Mouse (Mus musculus) gastrocnemius, adult 2 months (tissue): Measurements from ENCODE around the gene Ikzf2. TPM values are rescaled to one million over a fixed set of nuclear protein-coding genes. Genes with fewer than 3 reads are reported as not detected.

ENCODE experiments used
- DNase-seq: peaks from one replicate; pipeline ENCODE4 v3.0.0; 2022
- H3K27ac ChIP-seq: fragments of 200-600 bp; 2 replicates; pipeline ENCODE4 v1.8.1; 2022; ENCODE audit warnings: mild to moderate bottlenecking
- H3K4me3 ChIP-seq: fragments of 200-600 bp; 2 replicates; pipeline ENCODE4 v1.8.1; 2022; ENCODE audit warnings: mild to moderate bottlenecking, moderate library complexity
- CTCF ChIP-seq: fragments of 200-600 bp; IDR thresholded peaks from 2 replicates; pipeline ENCODE4 v1.8.1; 2022; ENCODE audit warnings: antibody characterized with exemption, mild to moderate bottlenecking, moderate library complexity
- intact Hi-C: fragments of 180-260 bp; cut with DNase I; formaldehyde crosslinking; loops from one replicate; pipeline ENCODE4 v1.15.1; 2025
- total RNA-seq, 2 experiments: library from RNA; stranded (reverse); gene quantifications; 2 replicates each; pipeline ENCODE4 v1.2.3; 2021

Ikzf2 gene
- total RNA-seq, 2 experiments from 2014 or later = 15.0 to 24.4 TPM

DNA sequence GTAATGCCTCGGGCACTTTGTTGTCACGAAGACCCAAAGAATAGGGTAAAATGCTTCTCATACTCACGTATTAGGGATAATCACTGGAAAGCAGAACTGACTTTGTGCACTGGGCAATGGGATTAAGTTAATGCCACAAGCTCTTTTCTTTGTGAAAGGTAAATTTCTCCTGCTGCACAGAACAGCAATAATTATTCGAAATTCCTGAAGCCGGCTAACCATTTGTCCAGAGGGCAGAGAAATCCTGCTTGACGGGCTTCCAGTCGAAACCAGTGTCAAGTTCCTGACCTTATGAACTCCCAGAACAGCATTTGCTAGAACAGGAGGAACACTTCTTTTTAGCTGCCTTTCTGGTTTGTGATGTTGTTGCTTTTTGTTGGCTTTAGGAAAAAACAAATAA, 198.0 kb downstream of the Ikzf2 start:
- DNase-seq = no peak
- Histone ChIP-seq H3K4me3 (no peak overlapping the region), H3K27ac (no peak overlapping the region)
- intact Hi-C loops = no loop called here
- TF ChIP-seq CTCF = no peak

DNA sequence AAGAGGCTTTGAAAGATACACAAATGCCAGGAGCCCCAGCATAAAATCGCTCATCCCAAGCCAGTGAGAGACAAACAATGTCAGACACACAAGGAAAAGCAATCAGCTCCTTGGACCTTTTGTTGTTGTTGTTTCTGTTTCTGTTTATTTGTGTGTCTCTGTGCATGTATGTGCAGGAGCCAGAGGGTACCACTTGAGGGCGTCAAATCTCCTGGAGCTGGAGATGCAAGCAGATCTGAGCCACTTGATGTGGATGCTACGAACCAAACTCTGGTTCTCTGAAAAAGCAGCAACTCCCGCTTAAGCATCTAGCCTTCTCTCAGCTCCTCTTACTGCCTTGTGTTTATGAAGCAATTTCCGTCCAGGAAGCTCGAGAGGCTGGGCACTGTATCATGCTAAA, 198.4 kb downstream of the Ikzf2 start:
- intact Hi-C loops = no loop called here
- TF ChIP-seq CTCF = no peak
- H3K27ac ChIP-seq = no peak overlapping the region
- DNase-seq = no peak
- no peak overlapping the region for H3K4me3 ChIP-seq

Other genes starting within 250 kb of the Ikzf2 start
- gene Spag16, start 139.7 kb upstream of the Ikzf2 start, total RNA-seq = not detected